Mouse (Mus musculus): ENCODE data around the gene Yes1. TPM values are rescaled to one million over a fixed set of nuclear protein-coding genes. Genes with fewer than 3 reads are reported as not detected.

The Yes1 gene
- polyA plus RNA-seq (2015; fragmentation: Nextera tagmentation; extraction: Ambion mirVana) = 28.6 and 29.1 TPM in 2 replicates

DNA sequence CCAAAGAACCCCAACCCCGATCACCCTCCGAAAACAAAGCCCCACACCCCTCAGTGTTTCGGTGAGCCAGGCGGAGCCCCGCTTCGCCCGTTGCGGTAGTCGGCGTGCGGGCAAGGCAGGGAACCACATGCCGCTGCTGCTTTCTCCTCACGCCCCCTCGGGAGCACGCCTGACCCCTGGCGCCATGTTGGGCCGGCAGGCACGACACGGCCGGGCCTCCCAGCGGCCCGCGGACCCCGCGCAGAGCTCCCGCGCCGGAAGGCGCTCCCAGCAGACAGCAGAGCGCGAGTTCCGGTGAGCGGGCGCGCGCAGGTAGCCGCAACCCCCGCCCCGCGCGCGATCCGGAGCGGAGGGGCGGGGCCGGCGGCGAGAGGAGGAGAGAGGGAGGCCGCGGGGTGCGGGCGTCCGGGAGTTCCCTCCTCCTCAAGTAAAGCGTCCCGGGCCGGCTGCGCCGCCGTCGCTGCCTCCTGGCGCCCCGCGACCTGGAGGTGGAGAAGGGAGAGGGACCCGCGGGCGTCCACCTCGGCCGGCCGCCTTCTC, at the start of gene Yes1:
TSS of gene Yes1 (plus strand) at position 371 of the 540 bp plus-strand sequence.
- under 1% methylated on average over 48 of the region's 69 CpGs for WGBS

DNA sequence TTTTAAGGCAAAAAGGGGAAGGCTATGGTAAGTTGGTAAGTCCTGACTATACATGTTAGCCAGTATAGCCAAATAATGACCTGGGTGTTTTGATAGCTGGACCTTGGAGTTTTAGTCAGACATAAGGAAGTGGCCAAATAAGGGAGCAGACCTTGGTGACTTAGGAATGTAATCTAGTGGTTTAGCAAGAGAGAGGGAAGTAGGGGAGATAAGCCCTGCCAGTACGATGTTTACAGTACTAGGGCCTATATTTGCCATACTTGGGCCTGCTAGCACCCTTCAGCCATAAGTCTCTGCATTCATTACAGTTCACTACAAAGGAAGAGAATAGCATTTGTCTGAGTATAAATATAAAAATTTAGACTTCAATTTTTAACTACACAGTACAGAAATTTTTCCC, 46.3 kb upstream of the Yes1 start:
- no peaks in the 10 kb centered on the region for H3K36me3 ChIP-seq
- 81% methylated on average over 1 of the region's 1 CpGs for WGBS
- no peaks in the 10 kb centered on the region for H3K27me3 ChIP-seq
- no peaks in the 10 kb centered on the region for H3K4me1 ChIP-seq
- H3K4me3 ChIP-seq = no peak overlapping the region
- no peak overlapping the region for H3K9ac ChIP-seq
- no peak overlapping the region for H3K4me2 ChIP-seq
- H3K9me3 ChIP-seq = no peaks in the 10 kb centered on the region
- H3K27ac ChIP-seq = no peak overlapping the region
- ATAC-seq (ENCODE audit: insufficient number of reproducible peaks, low FRiP score, low TSS enrichment, low read depth) = no peak

More for the DNA sequence above, at the start of gene Yes1:
- Histone ChIP-seq H3K9me3 (no peaks in the 10 kb centered on the region), H3K36me3 (no peaks in the 10 kb centered on the region), H3K9ac (peak within 1 kb of the TSS; percentile 93), H3K4me1 (no peaks in the 10 kb centered on the region), H3K27ac (peak within 1 kb of the TSS; percentile 92), H3K27me3 (no peaks in the 10 kb centered on the region), H3K4me2 (peak within 1 kb of the TSS; percentile 61), H3K4me3 (peak within 1 kb of the TSS; percentile 89)
- ATAC-seq (ENCODE audit: insufficient number of reproducible peaks, low FRiP score, low TSS enrichment, low read depth) = peak; percentile 94

DNA sequence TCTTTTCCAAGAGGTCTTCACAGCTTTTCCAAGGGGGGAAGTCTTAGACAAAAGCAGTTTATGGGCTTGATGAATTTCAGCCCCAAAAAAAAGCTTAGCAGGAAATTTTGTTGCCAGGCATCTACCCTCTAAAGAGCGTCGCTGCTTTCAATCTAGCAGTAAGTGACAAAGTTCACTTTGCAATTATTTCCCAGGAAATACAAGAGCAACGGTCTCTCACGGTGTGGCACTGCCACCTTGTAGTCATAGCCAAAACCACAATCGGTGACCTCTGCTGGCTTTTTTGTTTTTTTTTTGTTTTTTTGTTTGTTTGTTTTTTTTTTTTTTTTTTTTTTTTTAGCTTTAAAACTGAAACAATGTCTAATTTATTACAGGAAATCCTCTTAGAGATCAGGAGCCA, 39.2 kb upstream of the Yes1 start:
- Histone ChIP-seq H3K36me3 (no peaks in the 10 kb centered on the region), H3K4me3 (no peak overlapping the region), H3K27me3 (no peaks in the 10 kb centered on the region), H3K4me2 (no peak overlapping the region), H3K9ac (no peak overlapping the region), H3K4me1 (no peaks in the 10 kb centered on the region), H3K27ac (no peak overlapping the region), H3K9me3 (no peaks in the 10 kb centered on the region)
- no peak for ATAC-seq (ENCODE audit: insufficient number of reproducible peaks, low FRiP score, low TSS enrichment, low read depth)
- 54% methylated on average over 5 of the region's 5 CpGs for WGBS

GRCm38 (mm10) chr5:32588136-32588535, 22.8 kb upstream of the Yes1 start:
- Histone ChIP-seq H3K4me2 (no peak overlapping the region), H3K27me3 (no peaks in the 10 kb centered on the region), H3K9me3 (no peaks in the 10 kb centered on the region), H3K36me3 (no peaks in the 10 kb centered on the region), H3K4me1 (no peaks in the 10 kb centered on the region), H3K27ac (no peak overlapping the region), H3K9ac (no peak overlapping the region), H3K4me3 (no peak overlapping the region)
- no peak for ATAC-seq (ENCODE audit: insufficient number of reproducible peaks, low FRiP score, low TSS enrichment, low read depth)
- 15% methylated on average over 5 of the region's 5 CpGs for WGBS

DNA sequence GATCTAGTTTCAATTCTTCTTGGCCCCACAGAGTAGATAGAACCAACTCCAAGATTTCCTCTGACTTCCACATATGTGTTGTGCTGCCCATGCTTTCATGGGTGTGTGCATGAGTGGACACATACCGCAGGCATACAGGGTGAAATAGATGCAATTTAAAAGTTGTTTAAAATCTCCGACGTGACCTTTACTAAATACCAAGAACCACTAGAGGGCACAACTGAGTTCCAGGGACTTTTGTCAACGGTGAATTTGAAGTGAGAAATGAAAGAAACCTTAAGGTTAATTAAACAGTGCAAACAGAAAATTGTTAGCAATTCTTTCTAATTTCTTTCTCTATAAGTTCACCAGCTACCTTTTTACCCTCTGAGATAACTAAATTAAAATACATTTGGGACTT, 17.2 kb upstream of the Yes1 start:
- Histone ChIP-seq H3K4me3 (no peak overlapping the region), H3K4me2 (no peak overlapping the region), H3K36me3 (no peaks in the 10 kb centered on the region), H3K27ac (no peak overlapping the region), H3K27me3 (no peaks in the 10 kb centered on the region), H3K9ac (no peak overlapping the region), H3K9me3 (no peaks in the 10 kb centered on the region), H3K4me1 (no peaks in the 10 kb centered on the region)
- 21% methylated on average over 4 of the region's 4 CpGs for WGBS
- ATAC-seq (ENCODE audit: insufficient number of reproducible peaks, low FRiP score, low TSS enrichment, low read depth) = no peak

DNA sequence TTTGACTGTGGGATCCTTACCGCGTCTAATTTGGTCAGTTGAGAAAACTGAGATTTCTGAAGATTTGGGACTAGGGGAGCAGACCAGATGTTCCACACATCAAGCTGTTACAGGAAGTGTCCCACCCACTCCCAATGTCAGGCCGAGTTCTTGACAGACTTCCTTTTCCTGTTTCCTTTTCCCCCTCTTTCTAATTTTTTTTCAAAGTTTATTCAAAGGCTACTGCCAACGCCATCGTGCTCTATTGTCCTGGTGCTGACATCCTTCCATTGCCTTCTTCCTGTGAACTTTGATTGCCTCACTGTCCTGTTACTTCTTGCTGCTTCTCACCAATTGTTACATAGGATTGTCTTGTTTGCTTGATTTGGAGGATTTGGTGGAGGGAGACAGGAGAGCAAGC, 16.6 kb upstream of the Yes1 start:
- WGBS = 67% methylated on average over 5 of the region's 5 CpGs
- Histone ChIP-seq H3K4me1 (no peaks in the 10 kb centered on the region), H3K9me3 (no peaks in the 10 kb centered on the region), H3K27me3 (no peaks in the 10 kb centered on the region), H3K9ac (no peak overlapping the region), H3K36me3 (no peaks in the 10 kb centered on the region), H3K4me3 (no peak overlapping the region), H3K4me2 (no peak overlapping the region), H3K27ac (no peak overlapping the region)
- no peak for ATAC-seq (ENCODE audit: insufficient number of reproducible peaks, low FRiP score, low TSS enrichment, low read depth)

- Histone ChIP-seq H3K4me1 (no peaks in the 10 kb centered on the region), H3K4me2 (no peak overlapping the region), H3K36me3 (no peaks in the 10 kb centered on the region), H3K9me3 (no peaks in the 10 kb centered on the region), H3K4me3 (no peak overlapping the region), H3K27ac (no peak overlapping the region), H3K27me3 (no peaks in the 10 kb centered on the region), H3K9ac (no peak overlapping the region)
- no peak for ATAC-seq (ENCODE audit: insufficient number of reproducible peaks, low FRiP score, low TSS enrichment, low read depth)
- whole genome bisulfite sequencing = 61% methylated on average over 1 of the region's 1 CpGs
Observed at GRCm38 (mm10) chr5:32605911-32606310, 5.1 kb upstream of the Yes1 start.

- H3K9ac ChIP-seq = no peak overlapping the region
- H3K4me1 ChIP-seq = no peaks in the 10 kb centered on the region
- no peak overlapping the region for H3K27ac ChIP-seq
- H3K4me2 ChIP-seq = no peak overlapping the region
- H3K9me3 ChIP-seq = no peaks in the 10 kb centered on the region
- H3K4me3 ChIP-seq = no peak overlapping the region
- no peak for ATAC-seq (ENCODE audit: insufficient number of reproducible peaks, low FRiP score, low TSS enrichment, low read depth)
- WGBS = 38% methylated on average over 2 of the region's 2 CpGs
- H3K36me3 ChIP-seq = no peaks in the 10 kb centered on the region
- no peaks in the 10 kb centered on the region for H3K27me3 ChIP-seq
Observed at GRCm38 (mm10) chr5:32607776-32608355, 3.1 kb upstream of the Yes1 start.

DNA sequence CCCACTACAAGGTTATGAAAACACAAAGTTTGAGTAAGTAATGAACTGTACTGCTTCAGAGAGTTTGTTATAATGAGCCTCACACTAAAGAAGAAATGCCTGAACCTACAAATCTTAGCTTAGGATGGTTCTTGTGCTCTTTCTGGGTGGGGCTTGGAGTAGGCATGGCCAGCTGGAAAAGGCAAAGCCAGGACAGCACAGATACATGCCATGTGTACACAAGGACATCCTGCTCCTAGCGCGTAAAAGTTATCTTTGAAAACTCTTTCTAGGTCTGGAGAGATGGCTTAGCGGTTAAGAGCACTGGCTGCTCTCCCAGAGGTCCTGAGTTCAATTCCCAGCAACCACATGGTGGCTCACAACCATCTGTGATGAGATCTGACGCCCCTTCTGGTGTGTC, 2.5 kb upstream of the Yes1 start:
- 85% methylated on average over 4 of the region's 4 CpGs for WGBS
- no peak for ATAC-seq (ENCODE audit: insufficient number of reproducible peaks, low FRiP score, low TSS enrichment, low read depth)

GRCm38 (mm10) chr5:32610064-32610800, 739 bp upstream of the Yes1 start:
- ATAC-seq (ENCODE audit: insufficient number of reproducible peaks, low FRiP score, low TSS enrichment, low read depth) = no peak
- H3K27ac ChIP-seq = peak overlapping the region; percentile 92
- WGBS = 16% methylated on average over 21 of the region's 21 CpGs
- H3K27me3 ChIP-seq = no peaks in the 10 kb centered on the region
- H3K9ac ChIP-seq = peak overlapping the region; percentile 93
- peak overlapping the region; percentile 89 for H3K4me3 ChIP-seq
- H3K4me2 ChIP-seq = peak overlapping the region; percentile 61
- H3K4me1 ChIP-seq = no peaks in the 10 kb centered on the region
- no peaks in the 10 kb centered on the region for H3K9me3 ChIP-seq
- H3K36me3 ChIP-seq = no peaks in the 10 kb centered on the region

More for the DNA sequence above, 2.5 kb upstream of the Yes1 start:
- Histone ChIP-seq H3K4me1 (no peaks in the 10 kb centered on the region), H3K27ac (no peak overlapping the region), H3K36me3 (no peaks in the 10 kb centered on the region), H3K4me2 (no peak overlapping the region), H3K4me3 (no peak overlapping the region), H3K9me3 (no peaks in the 10 kb centered on the region), H3K9ac (no peak overlapping the region), H3K27me3 (no peaks in the 10 kb centered on the region)

DNA sequence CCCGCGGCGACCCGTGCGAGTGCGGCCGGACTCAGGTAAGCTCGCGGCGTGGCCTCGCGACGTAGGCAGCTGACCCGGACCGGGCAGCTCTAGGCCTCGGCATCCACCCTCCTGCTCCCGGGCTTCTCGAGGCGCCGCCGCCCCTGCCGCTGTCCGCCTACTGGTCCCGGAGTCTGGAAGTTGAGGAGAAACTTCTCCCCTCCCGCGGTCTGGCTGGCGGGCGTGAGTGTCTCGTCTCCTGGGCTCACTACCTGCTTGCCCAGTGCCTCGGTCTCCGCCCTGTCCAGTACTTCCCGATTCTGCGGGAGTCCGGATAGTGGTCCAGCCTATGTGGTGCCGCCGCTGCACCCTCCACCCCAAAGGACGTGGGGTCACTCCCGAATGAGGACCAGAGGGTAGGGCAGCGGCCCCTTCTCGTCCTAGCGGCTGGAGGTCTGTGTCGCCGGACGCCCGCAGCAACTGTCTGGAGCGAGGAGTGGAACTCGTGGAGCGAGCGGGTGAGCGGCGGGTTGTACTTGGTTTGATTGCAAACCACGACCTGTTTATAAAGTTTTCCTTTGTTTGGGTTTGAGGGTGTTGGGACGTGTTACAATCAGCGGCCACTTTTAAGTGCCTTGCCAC, 480 bp downstream of the Yes1 start:
- peak overlapping the region; percentile 61 for H3K4me2 ChIP-seq
- no peaks in the 10 kb centered on the region for H3K4me1 ChIP-seq
- H3K36me3 ChIP-seq = no peaks in the 10 kb centered on the region
- no peaks in the 10 kb centered on the region for H3K27me3 ChIP-seq
- WGBS = under 1% methylated on average over 53 of the region's 54 CpGs
- no peaks in the 10 kb centered on the region for H3K9me3 ChIP-seq
- ATAC-seq (ENCODE audit: insufficient number of reproducible peaks, low FRiP score, low TSS enrichment, low read depth) = peak; percentile 62
- peak overlapping the region; percentile 92 for H3K27ac ChIP-seq
- H3K4me3 ChIP-seq = peak overlapping the region; percentile 89
- H3K9ac ChIP-seq = peak overlapping the region; percentile 93

DNA sequence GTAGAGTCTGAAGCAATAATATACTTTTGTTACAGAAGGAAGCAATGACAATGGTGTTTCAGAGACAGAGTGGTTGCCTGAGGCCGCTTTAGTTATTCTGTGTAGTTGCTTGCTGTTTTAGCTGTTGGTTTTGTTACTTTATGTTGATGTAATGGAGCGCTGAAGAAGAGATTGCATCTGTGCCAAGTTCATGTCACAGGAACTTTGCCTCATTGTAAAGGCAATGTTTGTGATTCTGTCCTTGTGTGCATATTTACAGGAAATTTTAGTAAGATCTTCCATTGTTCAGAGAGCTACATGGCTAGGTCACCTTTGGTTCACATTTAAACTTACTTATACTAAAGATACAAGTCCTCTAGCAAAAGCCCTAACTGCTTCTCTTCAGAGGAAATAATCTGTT, 3.3 kb downstream of the Yes1 start:
- 81% methylated on average over 2 of the region's 2 CpGs for WGBS
- Histone ChIP-seq H3K4me3 (no peak overlapping the region), H3K4me1 (no peaks in the 10 kb centered on the region), H3K9me3 (no peaks in the 10 kb centered on the region), H3K27ac (peak overlapping the region; percentile 54; the same call in 1 of the 2 replicates), H3K4me2 (no peak overlapping the region), H3K27me3 (no peaks in the 10 kb centered on the region), H3K36me3 (no peaks in the 10 kb centered on the region), H3K9ac (no peak overlapping the region)
- no peak for ATAC-seq (ENCODE audit: insufficient number of reproducible peaks, low FRiP score, low TSS enrichment, low read depth)
